Mouse (Mus musculus): ENCODE measurements around the gene Fam32a. TPM values are rescaled to one million over a fixed set of nuclear protein-coding genes. Genes with fewer than 3 reads are reported as not detected.

Fam32a gene
- polyA plus RNA-seq, 1 experiment from 2014 or later, result 62.7 TPM

DNA sequence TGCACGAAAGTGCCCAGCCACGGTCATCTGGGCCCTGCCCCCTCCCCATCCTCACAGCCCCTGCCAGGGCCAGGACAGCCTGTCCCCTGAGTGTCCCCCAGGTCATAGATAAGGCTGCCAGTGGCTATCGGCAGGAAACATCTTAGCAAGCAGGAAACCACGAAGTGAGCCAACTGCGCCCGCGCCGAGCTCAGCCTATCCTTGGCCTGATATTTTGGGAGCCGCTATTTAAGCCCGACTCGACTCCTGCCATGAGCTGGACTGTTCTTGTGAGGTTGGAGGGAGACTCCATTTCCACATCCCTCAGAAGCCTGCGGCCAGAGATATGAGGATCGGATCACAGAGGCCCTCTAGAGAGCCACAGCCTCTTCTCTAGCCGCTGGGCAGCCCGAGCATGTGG, 48.8 kb downstream of the Fam32a start:
- H3K4me3 ChIP-seq (replicated peaks; ENCODE audit: low read length), result no peak overlapping the region
- H3K9ac ChIP-seq, result no peak overlapping the region
- no peaks in the 10 kb centered on the region for H3K36me3 ChIP-seq (replicated peaks; ENCODE audit: control insufficient read depth, insufficient read depth)
- H3K9me3 ChIP-seq (ENCODE audit: control insufficient read depth, low read length), result no peaks in the 10 kb centered on the region
- no peak overlapping the region for H3K4me2 ChIP-seq (replicated peaks)
- 84% methylated on average over 15 of the region's 15 CpGs for WGBS
- no peak for DNase-seq (ENCODE audit: low spot score)
- no peak overlapping the region for H3K27ac ChIP-seq
- no peaks in the 10 kb centered on the region for H3K27me3 ChIP-seq (ENCODE audit: control insufficient read depth, insufficient read depth, low read length)
- no peaks in the 10 kb centered on the region for H3K4me1 ChIP-seq (replicated peaks; ENCODE audit: control insufficient read depth, insufficient read depth, low read length)
- ATAC-seq (ENCODE audit: low FRiP score), result no peak

- Histone ChIP-seq H3K4me1 (replicated peaks; ENCODE audit: control insufficient read depth, insufficient read depth, low read length) (no peaks in the 10 kb centered on the region), H3K4me2 (replicated peaks) (no peak overlapping the region), H3K27ac (no peak overlapping the region), H3K9ac (no peak overlapping the region), H3K36me3 (replicated peaks; ENCODE audit: control insufficient read depth, insufficient read depth) (no peaks in the 10 kb centered on the region), H3K9me3 (ENCODE audit: control insufficient read depth, low read length) (no peaks in the 10 kb centered on the region), H3K4me3 (replicated peaks; ENCODE audit: low read length) (no peak overlapping the region), H3K27me3 (ENCODE audit: control insufficient read depth, insufficient read depth, low read length) (no peaks in the 10 kb centered on the region)
- WGBS, result 85% methylated on average over 12 of the region's 12 CpGs
- DNase-seq (ENCODE audit: low spot score) (no peak), ATAC-seq (ENCODE audit: low FRiP score) (no peak)
These were observed 51.1 kb downstream of the Fam32a start for GRCm38 (mm10) chr8:72270606-72271005.

- no peak overlapping the region for H3K4me2 ChIP-seq (replicated peaks)
- H3K4me3 ChIP-seq (replicated peaks; ENCODE audit: low read length), result no peak overlapping the region
- no peak overlapping the region for H3K9ac ChIP-seq
- 76% methylated on average over 11 of the region's 11 CpGs for WGBS
- no peak overlapping the region for H3K27ac ChIP-seq
- no peaks in the 10 kb centered on the region for H3K36me3 ChIP-seq (replicated peaks; ENCODE audit: control insufficient read depth, insufficient read depth)
- H3K4me1 ChIP-seq (replicated peaks; ENCODE audit: control insufficient read depth, insufficient read depth, low read length), result no peaks in the 10 kb centered on the region
- no peaks in the 10 kb centered on the region for H3K9me3 ChIP-seq (ENCODE audit: control insufficient read depth, low read length)
- ATAC-seq (ENCODE audit: low FRiP score) (no peak), DNase-seq (ENCODE audit: low spot score) (no peak)
- H3K27me3 ChIP-seq (ENCODE audit: control insufficient read depth, insufficient read depth, low read length), result no peaks in the 10 kb centered on the region
These were observed 51.6 kb downstream of the Fam32a start for GRCm38 (mm10) chr8:72271051-72271660.

DNA sequence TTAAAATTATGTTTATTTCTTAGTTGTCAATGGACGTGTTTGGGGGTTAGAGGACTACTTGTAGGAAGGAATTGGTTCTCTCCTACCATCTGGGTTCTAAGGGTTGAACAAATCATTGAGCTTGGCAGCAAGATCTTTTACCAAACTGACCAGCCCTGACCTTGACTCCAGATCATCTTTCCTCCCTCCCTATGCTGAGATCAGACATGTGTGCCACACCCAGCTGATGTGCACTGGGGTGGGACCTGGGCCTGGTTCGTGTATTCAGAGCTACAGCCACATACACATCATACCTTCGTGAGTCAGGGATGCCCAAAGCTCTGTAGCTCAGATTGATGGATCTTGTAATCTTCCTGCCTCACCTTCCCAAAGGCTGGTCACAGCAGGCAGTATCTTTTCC, 52.2 kb downstream of the Fam32a start:
- DNase-seq (ENCODE audit: low spot score) (no peak), ATAC-seq (ENCODE audit: low FRiP score) (no peak)
- Histone ChIP-seq H3K4me3 (replicated peaks; ENCODE audit: low read length) (no peak overlapping the region), H3K27me3 (ENCODE audit: control insufficient read depth, insufficient read depth, low read length) (no peaks in the 10 kb centered on the region), H3K9me3 (ENCODE audit: control insufficient read depth, low read length) (no peaks in the 10 kb centered on the region), H3K27ac (no peak overlapping the region), H3K9ac (no peak overlapping the region), H3K36me3 (replicated peaks; ENCODE audit: control insufficient read depth, insufficient read depth) (no peaks in the 10 kb centered on the region), H3K4me1 (replicated peaks; ENCODE audit: control insufficient read depth, insufficient read depth, low read length) (no peaks in the 10 kb centered on the region), H3K4me2 (replicated peaks) (no peak overlapping the region)
- WGBS, result 75% methylated on average over 3 of the region's 3 CpGs

DNA sequence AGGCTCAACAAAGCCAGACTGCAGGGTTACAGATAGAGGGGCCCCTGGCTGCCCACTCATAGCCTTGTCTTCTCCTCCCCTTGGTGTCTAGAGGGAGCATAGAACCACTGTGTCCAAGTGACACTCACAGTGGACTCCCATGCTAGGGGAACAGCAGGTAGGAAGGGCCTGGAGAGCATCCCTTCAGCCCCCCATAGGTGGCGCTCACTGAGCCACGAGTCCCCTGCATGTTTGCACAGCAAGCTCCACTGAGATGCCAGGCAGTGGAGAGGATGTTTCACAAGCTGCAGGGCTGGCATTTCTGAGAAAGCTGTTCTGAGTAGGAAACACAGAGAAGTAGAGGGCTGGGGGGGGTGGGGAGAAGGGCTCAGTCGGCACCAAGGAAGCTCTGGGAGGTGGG, 52.8 kb downstream of the Fam32a start:
- no peaks in the 10 kb centered on the region for H3K9me3 ChIP-seq (ENCODE audit: control insufficient read depth, low read length)
- ATAC-seq (ENCODE audit: low FRiP score) (peak; percentile 34; the same call in 1 of the 2 replicates), DNase-seq (ENCODE audit: low spot score) (peak; percentile 50)
- no peak overlapping the region for H3K9ac ChIP-seq
- H3K27me3 ChIP-seq (ENCODE audit: control insufficient read depth, insufficient read depth, low read length), result no peaks in the 10 kb centered on the region
- H3K4me3 ChIP-seq (replicated peaks; ENCODE audit: low read length), result no peak overlapping the region
- H3K27ac ChIP-seq, result no peak overlapping the region
- WGBS, result 23% methylated on average over 3 of the region's 3 CpGs
- H3K36me3 ChIP-seq (replicated peaks; ENCODE audit: control insufficient read depth, insufficient read depth), result no peaks in the 10 kb centered on the region
- no peaks in the 10 kb centered on the region for H3K4me1 ChIP-seq (replicated peaks; ENCODE audit: control insufficient read depth, insufficient read depth, low read length)
- no peak overlapping the region for H3K4me2 ChIP-seq (replicated peaks)

DNA sequence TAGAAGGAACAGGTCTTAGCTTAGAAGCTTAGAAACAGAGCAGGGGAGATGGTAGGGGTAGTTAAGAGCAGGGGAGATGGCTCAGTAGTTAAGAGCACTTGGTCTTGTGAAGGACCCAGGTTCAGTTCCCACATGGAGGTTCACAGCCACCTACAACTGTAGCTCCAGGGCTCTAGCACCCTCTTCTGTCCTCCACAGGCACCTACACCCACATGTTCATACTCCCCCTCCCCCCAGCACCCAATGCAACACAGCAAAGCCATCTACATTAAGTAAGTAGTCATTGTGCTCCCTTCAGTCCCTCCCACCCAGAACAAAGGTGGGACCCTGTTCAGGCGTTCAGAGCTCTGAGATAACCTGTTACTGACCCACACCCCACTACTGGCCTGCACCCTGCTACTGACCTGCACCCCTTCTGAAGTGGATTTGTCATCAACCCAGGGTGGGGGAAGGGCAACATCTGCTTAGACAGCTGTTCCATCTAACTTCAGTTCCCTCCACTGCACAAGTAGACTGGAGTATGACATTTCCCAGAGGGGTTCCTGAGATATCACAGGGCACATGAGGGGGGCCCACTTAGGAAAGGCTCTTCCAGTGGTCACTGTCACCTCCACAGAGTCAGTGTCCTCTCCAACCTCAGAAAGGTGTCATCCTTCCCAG, 53.7 kb downstream of the Fam32a start:
- no peaks in the 10 kb centered on the region for H3K9me3 ChIP-seq (ENCODE audit: control insufficient read depth, low read length)
- DNase-seq (ENCODE audit: low spot score) (no peak), ATAC-seq (ENCODE audit: low FRiP score) (no peak; the same call in 1 of the 2 replicates)
- no peaks in the 10 kb centered on the region for H3K4me1 ChIP-seq (replicated peaks; ENCODE audit: control insufficient read depth, insufficient read depth, low read length)
- no peaks in the 10 kb centered on the region for H3K36me3 ChIP-seq (replicated peaks; ENCODE audit: control insufficient read depth, insufficient read depth)
- no peaks in the 10 kb centered on the region for H3K27me3 ChIP-seq (ENCODE audit: control insufficient read depth, insufficient read depth, low read length)
- H3K4me3 ChIP-seq (replicated peaks; ENCODE audit: low read length), result no peak overlapping the region
- H3K4me2 ChIP-seq (replicated peaks), result no peak overlapping the region
- no peak overlapping the region for H3K27ac ChIP-seq
- H3K9ac ChIP-seq, result no peak overlapping the region
- 78% methylated on average over 1 of the region's 1 CpGs for WGBS

GRCm38 (mm10) chr8:72273807-72274206, 54.3 kb downstream of the Fam32a start:
- 75% methylated on average over 5 of the region's 5 CpGs for WGBS
- DNase-seq (ENCODE audit: low spot score), result no peak
- H3K4me2 ChIP-seq (replicated peaks), result no peak overlapping the region
- no peak overlapping the region for H3K27ac ChIP-seq
- no peak for ATAC-seq (ENCODE audit: low FRiP score)
- no peaks in the 10 kb centered on the region for H3K36me3 ChIP-seq (replicated peaks; ENCODE audit: control insufficient read depth, insufficient read depth)
- no peak overlapping the region for H3K9ac ChIP-seq
- no peaks in the 10 kb centered on the region for H3K4me1 ChIP-seq (replicated peaks; ENCODE audit: control insufficient read depth, insufficient read depth, low read length)
- H3K27me3 ChIP-seq (ENCODE audit: control insufficient read depth, insufficient read depth, low read length), result no peaks in the 10 kb centered on the region
- no peaks in the 10 kb centered on the region for H3K9me3 ChIP-seq (ENCODE audit: control insufficient read depth, low read length)
- no peak overlapping the region for H3K4me3 ChIP-seq (replicated peaks; ENCODE audit: low read length)

Other genes starting within 250 kb of the Fam32a start
- 0.20 and 0.53 TPM in 2 replicates for gene Cyp4f18, start 210.1 kb upstream of the Fam32a start, polyA plus RNA-seq (2014; fragmentation: Nextera tagmentation; extraction: Ambion mirVana)
- gene Olfr372, start 178.5 kb upstream of the Fam32a start, polyA plus RNA-seq (2014; fragmentation: Nextera tagmentation; extraction: Ambion mirVana), result not detected in 2 replicates
- gene Olfr373, start 136.6 kb upstream of the Fam32a start, polyA plus RNA-seq (2014; fragmentation: Nextera tagmentation; extraction: Ambion mirVana), result not detected in 2 replicates
- gene Olfr374, start 112.7 kb upstream of the Fam32a start, polyA plus RNA-seq (2014; fragmentation: Nextera tagmentation; extraction: Ambion mirVana), result not detected in 2 replicates
- gene Tpm4, start 84.8 kb upstream of the Fam32a start, polyA plus RNA-seq (2014; fragmentation: Nextera tagmentation; extraction: Ambion mirVana), result 177 and 186 TPM in 2 replicates
- 60.4 and 68.9 TPM in 2 replicates for gene Rab8a, start 58.5 kb upstream of the Fam32a start, polyA plus RNA-seq (2014; fragmentation: Nextera tagmentation; extraction: Ambion mirVana)
- not detected in 2 replicates for gene Hsh2d, start 30.1 kb upstream of the Fam32a start, polyA plus RNA-seq (2014; fragmentation: Nextera tagmentation; extraction: Ambion mirVana)
- gene Cib3, start 6.9 kb upstream of the Fam32a start, polyA plus RNA-seq (2014; fragmentation: Nextera tagmentation; extraction: Ambion mirVana), result not detected in 2 replicates
- gene Gm11034, start 6.1 kb upstream of the Fam32a start, polyA plus RNA-seq (2014; fragmentation: Nextera tagmentation; extraction: Ambion mirVana), result not detected in 2 replicates
- 212 and 221 TPM in 2 replicates for gene Ap1m1, start 20.3 kb downstream of the Fam32a start, polyA plus RNA-seq (2014; fragmentation: Nextera tagmentation; extraction: Ambion mirVana)
- gene Gm10282, start 85.5 kb downstream of the Fam32a start, polyA plus RNA-seq (2014; fragmentation: Nextera tagmentation; extraction: Ambion mirVana), result 13.1 and 14.3 TPM in 2 replicates
- gene Klf2, start 99.3 kb downstream of the Fam32a start, polyA plus RNA-seq (2014; fragmentation: Nextera tagmentation; extraction: Ambion mirVana), result 6.8 and 9.5 TPM in 2 replicates
- gene Eps15l1, start 201.7 kb downstream of the Fam32a start, polyA plus RNA-seq (2014; fragmentation: Nextera tagmentation; extraction: Ambion mirVana), result 59.3 and 60.5 TPM in 2 replicates
- 0.92 and 1.7 TPM in 2 replicates for gene Calr3, start 224.1 kb downstream of the Fam32a start, polyA plus RNA-seq (2014; fragmentation: Nextera tagmentation; extraction: Ambion mirVana)
- 14.4 and 14.9 TPM in 2 replicates for gene 1700030K09Rik, start 224.2 kb downstream of the Fam32a start, polyA plus RNA-seq (2014; fragmentation: Nextera tagmentation; extraction: Ambion mirVana)